Mouse (Mus musculus) adrenal gland, postnatal 0 days (tissue): Measurements from ENCODE around the gene Zfp185. TPM values are rescaled to one million over a fixed set of nuclear protein-coding genes. Genes with fewer than 3 reads are reported as not detected.

Experiments used
- microRNA-seq: library from miRNA; unstranded; fragments of <30 nt; microRNA quantifications from one replicate; pipeline ENCODE4, GENCODE M21; 2016; ENCODE audit warnings: borderline replicate concordance; ENCODE audit not compliant: insufficient number of aligned reads
- polyA plus RNA-seq: library from polyadenylated mRNA; unstranded; fragments of >200 nt; fragmentation: Nextera tagmentation; extraction: Ambion mirVana; gene quantifications from 2 replicates; pipeline ENCODE4 v1.2.1, GENCODE M21; 2015

Gene Zfp185
- 5.5 and 6.3 TPM in 2 replicates for polyA plus RNA-seq

DNA sequence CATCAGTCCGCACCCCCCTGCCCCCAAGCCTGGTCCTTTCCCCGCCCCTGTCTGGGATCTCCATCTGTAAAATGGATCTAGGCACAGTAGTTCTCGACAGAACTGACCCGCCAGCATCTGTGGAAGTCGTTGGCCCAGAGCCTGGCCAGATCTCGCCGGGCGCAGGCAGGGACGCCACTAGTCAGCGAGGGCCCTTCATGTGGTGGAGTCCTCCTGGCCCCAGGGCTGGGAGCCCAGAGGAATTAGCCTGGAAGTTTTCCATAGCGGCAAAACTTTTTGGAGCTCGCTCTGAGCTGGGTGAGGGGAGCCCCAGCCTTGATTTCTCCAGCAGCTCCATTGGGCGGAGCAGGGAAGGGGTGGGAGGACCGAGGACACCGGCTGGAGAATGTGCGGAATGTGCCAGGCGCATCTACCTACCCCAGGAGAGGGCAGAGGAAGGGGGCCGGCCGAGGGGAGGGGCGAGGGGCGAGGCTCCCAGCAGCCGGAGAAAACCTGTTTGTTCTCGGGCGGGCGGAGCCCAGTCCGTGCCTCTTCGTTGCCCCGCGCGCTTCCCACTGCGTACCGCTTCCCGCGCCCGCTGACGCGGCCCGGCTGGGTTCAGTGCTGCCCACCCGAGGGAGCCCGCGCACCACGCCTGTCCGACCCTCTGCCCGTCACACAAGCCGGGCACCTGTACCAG is at the start of gene Zfp185:
Zfp185 (plus strand) TSS at position 499 of the 679 bp plus-strand sequence.

DNA sequence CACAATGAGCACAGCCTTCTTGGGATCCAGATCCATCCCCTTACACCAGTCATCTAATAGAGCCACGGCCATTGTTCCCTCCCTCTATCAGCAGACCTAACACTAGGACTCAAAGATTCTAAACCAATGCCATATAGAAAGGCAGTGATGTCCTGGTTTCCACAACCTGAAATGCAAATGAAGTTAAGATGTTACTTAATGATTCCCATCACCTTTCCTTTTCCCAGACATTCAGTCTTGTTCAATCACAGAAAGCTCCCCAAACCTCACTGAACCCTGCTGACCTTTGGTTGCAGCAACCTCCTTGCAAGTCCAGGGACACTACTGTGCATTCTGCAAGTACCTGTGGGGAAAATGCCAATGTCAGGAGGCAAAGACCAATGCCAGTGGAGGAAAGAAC is 49.9 kb downstream of the Zfp185 start, which contains the start of gene Pnma5:
Pnma5 (minus strand) TSS at position 101 of the 400 bp plus-strand sequence.

GRCm38 (mm10) chrX:73064415-73064793 is 77.3 kb downstream of the Zfp185 start, which contains the start of gene Pnma3:
Gene Pnma3 (plus strand): TSS chrX:73064787.

Small RNAs within 50 kb of the gene (microRNA-seq; reads per million reads assigned to microRNA genes)
- 2.5 reads per million for gene Mir2137

Other genes with a start within 250 kb of the Zfp185 start
- 0.30 and 0.44 TPM in 2 replicates for gene Gabrq, start 162.2 kb upstream of the Zfp185 start, polyA plus RNA-seq
- 102 and 113 TPM in 2 replicates for gene Cetn2, start 68.9 kb upstream of the Zfp185 start, polyA plus RNA-seq
- 14.3 and 15.7 TPM in 2 replicates for gene Nsdhl, start 68.8 kb upstream of the Zfp185 start, polyA plus RNA-seq
- gene Pnma5, start 49.8 kb downstream of the Zfp185 start, polyA plus RNA-seq = 0.05 TPM in 1 of 2 replicates, not detected in the other
- gene Pnma3, start 77.4 kb downstream of the Zfp185 start, polyA plus RNA-seq = 0.46 and 0.48 TPM in 2 replicates
- 1.5 and 1.6 TPM in 2 replicates for gene Xlr4a, start 95.1 kb downstream of the Zfp185 start, polyA plus RNA-seq
- 1.9 and 3.3 TPM in 2 replicates for gene Xlr3a, start 109.8 kb downstream of the Zfp185 start, polyA plus RNA-seq
- gene Gm14685, start 129.7 kb downstream of the Zfp185 start, polyA plus RNA-seq = 0.06 and 0.09 TPM in 2 replicates
- gene Xlr5b, start 161.5 kb downstream of the Zfp185 start, polyA plus RNA-seq = not detected in 2 replicates
- not detected in 2 replicates for gene DXBay18, start 162.1 kb downstream of the Zfp185 start, polyA plus RNA-seq
- not detected in 2 replicates for gene Spin2d, start 189.7 kb downstream of the Zfp185 start, polyA plus RNA-seq
- 3.0 and 18.5 TPM in 2 replicates for gene Xlr3b, start 204.9 kb downstream of the Zfp185 start, polyA plus RNA-seq
- 0.62 and 9.2 TPM in 2 replicates for gene Xlr4b, start 227.0 kb downstream of the Zfp185 start, polyA plus RNA-seq
- 17.5 and 22.4 TPM in 2 replicates for gene F8a, start 241.0 kb downstream of the Zfp185 start, polyA plus RNA-seq